Mouse (Mus musculus) liver (tissue): ENCODE results near the gene Taok3.
A peak's percentile ranks its signal among the peaks of the same experiment; 100 is the strongest.

ENCODE experiments used
- DNase-seq: peaks from one replicate; pipeline ENCODE4 v3.0.0-alpha.2; 2020; ENCODE audit warnings: mixed read lengths

Gene Taok3

GRCm38 (mm10) chr5:117118220-117118619 is 1.7 kb upstream of the Taok3 start:
- DNase-seq: no peak

DNA sequence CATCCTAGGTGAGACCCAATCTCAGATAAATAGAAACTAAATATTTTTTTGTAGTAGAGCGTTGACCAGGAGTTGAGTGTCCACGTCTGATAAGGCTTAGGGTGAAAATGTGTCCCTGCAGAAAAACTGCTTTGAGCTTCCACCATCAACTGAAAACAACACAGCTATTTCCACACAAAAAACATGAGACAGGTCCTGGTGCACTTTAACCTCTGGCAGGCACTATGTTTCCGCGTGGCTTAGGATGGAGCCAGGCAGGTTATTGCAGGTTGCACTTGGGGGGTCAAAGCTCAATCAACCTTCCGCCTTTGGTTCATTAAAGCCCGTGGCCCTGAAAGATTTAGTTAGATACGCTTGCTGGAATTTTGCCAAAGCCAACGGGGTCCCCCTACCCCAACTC is 1.1 kb upstream of the Taok3 start:
- peak; percentile 33 for DNase-seq

GRCm38 (mm10) chr5:117120489-117121466 is 849 bp downstream of the Taok3 start:
- DNase-seq: peak; percentile 55

- no peak for DNase-seq
These were observed 1.7 kb downstream of the Taok3 start for GRCm38 (mm10) chr5:117121657-117122056.

GRCm38 (mm10) chr5:117123102-117123501 is 3.2 kb downstream of the Taok3 start:
- DNase-seq: no peak

- DNase-seq: peak; percentile 59
These were observed 3.9 kb downstream of the Taok3 start for GRCm38 (mm10) chr5:117123840-117124239.

GRCm38 (mm10) chr5:117125482-117126346 is 5.8 kb downstream of the Taok3 start:
- peak; percentile 50 for DNase-seq

GRCm38 (mm10) chr5:117127051-117127450 is 7.1 kb downstream of the Taok3 start:
- DNase-seq: no peak

DNA sequence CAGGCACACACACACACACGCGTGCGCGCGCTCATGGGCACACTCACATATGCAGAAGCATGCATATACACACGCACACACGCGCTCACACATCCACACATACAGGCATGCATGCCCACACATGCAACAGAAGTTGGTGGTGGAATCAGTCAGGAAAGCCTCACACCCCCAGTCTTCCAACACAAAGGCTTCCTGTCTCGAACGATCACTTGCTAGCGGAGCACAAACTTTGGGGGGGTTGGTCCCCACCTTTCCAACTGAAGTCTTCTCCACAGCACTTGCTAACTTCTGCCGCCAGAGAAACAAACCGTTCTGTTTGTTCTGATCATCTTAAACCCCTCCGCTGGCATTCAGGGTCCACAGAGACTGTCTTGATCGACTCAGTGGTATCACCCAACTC is 10.8 kb downstream of the Taok3 start:
- DNase-seq: no peak

- DNase-seq: peak; percentile 90
These were observed 13.6 kb downstream of the Taok3 start for GRCm38 (mm10) chr5:117133446-117134065.

- DNase-seq: peak; percentile 82
These were observed 14.3 kb downstream of the Taok3 start for GRCm38 (mm10) chr5:117134066-117134888.

DNA sequence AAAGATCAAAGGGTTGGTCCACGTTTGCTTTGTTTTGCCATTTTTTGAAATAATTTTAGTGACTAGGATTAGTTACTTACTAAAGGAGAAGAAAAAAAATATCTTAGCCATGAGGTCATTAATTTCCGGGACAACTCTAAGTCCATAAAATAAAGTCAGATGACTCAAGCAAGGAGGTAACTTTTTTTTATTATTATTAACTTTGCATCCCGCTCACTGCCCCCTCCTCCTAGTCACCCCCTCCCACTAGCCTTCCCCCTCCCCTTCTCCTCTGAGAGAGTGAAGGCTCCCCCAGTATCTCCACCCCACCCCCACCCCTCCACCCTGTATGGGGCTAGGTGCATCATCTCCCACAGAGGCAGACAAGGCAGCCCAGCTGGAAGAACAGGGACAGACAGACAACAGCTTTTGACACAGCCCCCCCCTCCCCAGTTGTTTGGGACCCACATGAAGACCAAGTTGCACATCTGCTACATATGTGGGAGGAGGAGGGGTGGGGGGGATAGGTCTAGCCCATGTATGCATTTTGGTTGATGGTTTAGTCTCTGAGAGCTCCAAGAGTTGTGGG is 15.0 kb downstream of the Taok3 start:
- peak; percentile 65 for DNase-seq

DNA sequence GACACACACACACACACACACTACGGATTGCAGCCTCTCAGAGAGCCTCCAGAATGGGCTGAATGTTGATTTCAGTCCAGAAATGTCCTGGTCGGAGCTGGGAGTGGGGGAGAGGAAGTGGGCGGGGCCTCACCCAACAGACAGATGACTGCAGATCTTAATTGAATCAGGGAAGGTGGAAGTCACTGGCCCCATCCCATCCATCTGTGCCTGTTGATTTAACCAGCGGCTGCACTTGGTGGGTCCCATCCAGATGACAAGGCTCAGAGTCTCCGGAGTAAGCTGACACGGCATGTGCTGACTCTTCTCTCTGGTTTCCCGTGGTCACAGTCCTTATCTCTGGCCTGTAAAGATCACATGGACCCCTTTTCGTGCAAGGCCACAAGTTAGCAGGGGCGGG is 15.9 kb downstream of the Taok3 start:
- DNase-seq: peak; percentile 85

DNA sequence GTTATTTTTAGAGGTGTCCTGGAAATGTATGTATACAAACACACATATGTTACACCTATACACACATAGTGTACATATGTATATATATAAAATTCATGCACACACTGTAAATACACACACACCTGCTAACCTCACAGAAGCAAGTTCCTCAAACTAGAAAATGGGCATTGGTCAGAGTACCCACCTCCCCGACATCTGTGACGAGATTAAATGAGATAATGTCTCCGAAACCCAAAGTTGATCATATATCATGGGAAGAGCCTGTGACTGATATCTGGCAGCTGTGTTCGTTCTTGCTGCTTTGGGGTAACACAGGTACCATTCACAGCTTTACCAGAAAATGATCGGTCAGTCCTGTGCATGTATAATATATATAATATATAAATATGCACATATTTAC is 16.6 kb downstream of the Taok3 start:
- DNase-seq: no peak

DNA sequence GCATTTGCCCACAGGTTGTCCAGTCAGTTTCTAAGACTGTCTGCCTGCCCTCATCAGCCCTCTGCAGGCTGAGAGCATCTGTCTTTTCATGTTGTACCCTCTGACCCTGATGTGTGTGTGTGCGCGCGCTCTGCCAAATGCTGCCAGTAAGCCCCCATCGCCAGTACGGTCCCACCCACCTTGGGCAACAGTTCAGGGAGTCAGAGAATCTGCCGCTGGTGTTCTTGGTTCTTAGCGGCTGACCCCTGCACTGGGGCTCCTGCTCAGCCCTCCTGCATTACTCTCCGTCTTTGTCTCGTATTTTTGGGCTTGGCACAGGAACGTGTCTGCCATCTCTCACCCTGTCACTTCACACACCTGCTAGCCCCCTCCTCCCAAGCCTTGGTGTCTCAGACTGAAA is 17.1 kb downstream of the Taok3 start:
- peak; percentile 39 for DNase-seq

DNA sequence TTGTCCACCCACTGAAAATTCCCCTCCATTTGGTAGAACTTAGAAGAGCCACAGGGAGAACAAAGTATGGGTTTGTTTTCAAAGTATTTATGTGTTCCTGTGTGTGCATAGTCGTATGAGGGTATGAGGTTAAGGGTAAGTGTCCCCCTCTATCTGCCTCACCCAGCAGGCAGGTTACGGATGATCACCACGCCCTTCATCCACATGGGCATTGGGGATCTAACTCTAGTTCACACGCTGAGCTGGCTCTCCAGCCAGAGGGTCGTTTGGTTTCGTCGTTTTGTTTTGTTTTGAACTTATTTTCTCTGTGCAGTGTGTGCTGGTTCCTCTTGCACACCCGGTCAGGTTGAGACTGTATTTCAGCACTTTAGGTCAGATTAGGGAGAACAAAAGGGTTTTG is 17.7 kb downstream of the Taok3 start:
- peak; percentile 82 for DNase-seq

GRCm38 (mm10) chr5:117138295-117138988 is 18.5 kb downstream of the Taok3 start:
- DNase-seq: peak; percentile 91

GRCm38 (mm10) chr5:117139822-117140221 is 19.9 kb downstream of the Taok3 start:
- no peak for DNase-seq

DNA sequence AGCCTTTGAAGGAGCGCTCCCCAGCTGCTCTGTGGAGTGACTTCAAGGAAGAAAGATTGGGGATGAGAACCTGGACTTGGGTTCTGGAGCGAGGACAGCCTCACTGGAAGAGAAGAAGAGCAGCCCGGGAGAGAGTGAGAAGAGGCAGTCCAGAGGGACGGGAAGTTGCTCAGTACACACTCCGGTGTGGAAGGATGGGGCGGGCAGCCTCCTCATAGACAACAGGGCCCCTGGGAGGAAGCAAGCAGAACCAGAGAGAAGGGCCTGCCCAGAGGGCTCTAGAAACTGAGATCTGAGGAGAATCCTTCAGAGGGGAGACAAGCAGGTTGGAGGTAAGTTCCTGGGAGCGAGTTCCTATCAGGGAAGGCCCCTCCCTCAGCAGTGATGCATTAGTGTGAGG is 20.4 kb downstream of the Taok3 start:
- no peak for DNase-seq

DNA sequence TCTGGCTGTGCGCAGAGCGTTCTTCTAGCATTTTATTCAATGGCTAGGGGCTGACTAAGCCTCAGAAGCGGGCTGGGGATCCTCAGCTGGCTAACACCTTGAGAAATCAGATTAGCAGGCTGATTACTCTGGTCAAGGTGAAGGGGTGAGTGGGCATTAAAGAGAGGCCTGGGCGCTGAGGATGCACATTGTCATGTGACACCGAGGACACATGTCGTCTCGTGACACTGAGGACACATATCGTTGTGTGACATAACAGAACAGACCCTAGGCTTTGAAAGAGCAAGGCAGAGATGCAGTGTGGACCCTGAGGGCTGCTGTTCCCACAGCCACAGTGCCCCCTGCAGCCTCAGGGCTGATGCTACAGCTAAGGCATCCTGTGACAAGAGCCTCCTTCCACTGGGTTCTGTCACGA is 23.8 kb downstream of the Taok3 start:
- peak; percentile 59 for DNase-seq

DNA sequence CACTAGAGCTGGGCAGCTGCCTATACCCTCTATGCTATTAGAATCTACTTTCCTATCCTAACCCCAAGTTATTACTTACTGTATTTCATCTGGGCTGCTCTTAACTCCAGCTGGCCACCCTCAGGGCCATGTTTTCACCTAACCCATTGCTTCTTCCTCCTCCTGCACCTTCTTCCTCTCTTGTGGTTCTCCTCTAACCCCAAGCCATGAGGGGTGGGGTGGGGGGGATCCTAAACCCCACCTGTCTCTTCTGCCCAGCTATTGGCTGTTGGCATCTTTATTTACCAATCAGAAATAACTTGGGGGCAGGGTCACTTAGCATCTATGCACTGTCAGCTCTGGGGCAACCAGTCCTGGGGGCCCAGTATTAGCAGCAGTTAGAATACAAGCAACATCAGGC is 26.2 kb downstream of the Taok3 start:
- DNase-seq: no peak
